Mouse (Mus musculus): ENCODE data around the gene Immp2l.

DNA sequence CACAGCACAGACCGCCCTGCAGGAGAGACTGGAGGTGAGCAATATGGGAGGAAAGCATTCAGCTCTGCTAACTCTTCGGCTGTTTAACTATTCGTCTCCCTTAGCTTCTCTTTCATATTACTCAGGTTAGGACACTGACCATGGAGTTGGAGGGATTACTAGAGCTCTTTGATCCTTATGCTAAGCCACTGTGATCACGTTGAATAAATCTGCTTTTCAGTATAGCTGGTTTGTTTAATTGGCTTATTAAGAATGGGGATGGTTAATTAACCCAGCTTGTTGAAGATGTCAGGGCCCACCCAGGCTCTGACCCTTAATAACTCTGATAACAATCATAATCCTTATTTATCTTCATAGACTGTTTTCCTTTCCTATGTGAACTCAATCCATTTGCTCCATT is 38.1 kb upstream of the Immp2l start:
- TF ChIP-seq CTCF (IDR thresholded peaks at IDR 0.05; ENCODE audit: low read depth): no peak
- TF ChIP-seq EP300 (IDR thresholded peaks at IDR 0.05; ENCODE audit: low read depth): no peak

Data from liver, embryonic 14.5 days (tissue).